Mouse (Mus musculus): Measurements from ENCODE around the gene Krtap10-4.

The Krtap10-4 gene

DNA sequence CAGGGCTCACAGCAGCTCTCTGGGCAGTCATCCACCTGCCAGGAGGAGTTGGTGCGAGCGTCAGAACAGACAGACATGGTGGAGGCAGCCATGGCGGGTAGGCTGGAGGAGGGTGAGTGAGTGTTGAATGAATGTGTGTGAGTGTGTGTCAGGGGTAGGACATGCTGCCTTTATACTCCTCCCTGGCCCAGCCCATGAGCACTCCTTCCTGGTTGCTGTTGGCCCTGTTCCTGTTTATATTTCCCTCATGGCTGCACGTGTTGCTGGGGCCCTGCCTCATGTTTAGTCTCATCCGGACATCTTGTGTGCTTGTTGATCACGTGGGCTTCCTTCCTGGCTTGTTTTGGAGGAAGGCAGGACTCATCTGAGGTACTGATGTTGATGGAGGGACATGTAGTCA is at the start of gene Krtap10-4:
Gene Krtap10-4, minus strand, starts transcription at position 145 of the 400 bp plus-strand sequence.
- DNase-seq = peak; percentile 42

DNA sequence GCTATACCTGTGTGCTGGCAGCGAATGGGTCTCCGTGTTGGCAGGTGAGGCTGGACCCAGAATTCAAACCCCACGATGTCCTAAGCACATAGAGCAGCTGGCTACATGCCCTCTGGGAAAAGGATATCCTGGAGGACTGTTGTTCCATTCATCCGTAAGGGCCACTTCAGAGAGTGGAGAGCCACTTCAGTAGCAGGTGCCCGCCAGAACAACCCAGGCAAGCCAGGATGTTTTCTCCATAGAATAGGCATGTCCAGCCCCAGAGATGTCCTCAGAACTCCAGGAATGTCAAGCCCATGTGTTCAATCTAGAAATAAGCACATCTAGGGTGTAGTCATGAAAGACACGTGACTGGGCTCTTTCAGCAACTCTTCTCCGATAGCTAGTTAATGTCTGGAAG is 42.8 kb upstream of the Krtap10-4 start:
- DNase-seq = peak; percentile 23

DNA sequence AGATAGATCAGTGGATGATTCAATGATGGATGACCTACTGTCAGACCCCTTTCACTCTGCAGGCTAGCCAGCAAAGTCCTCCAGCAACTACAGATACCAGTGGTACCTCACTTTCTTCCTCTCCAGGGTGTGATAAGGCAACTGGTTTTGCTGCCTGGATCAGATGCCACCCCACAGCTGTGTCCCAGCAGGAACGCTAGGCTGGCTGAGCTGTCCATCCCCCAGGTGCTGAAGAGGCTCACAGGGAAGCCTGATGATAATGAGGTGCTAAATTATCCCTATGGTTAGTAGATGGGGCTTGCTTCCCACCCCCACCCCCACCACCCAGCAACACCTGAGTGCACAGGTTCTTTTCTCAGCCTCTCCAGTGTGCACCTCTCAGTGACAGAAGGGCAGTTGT is 40.7 kb upstream of the Krtap10-4 start:
- no peak for DNase-seq

DNA sequence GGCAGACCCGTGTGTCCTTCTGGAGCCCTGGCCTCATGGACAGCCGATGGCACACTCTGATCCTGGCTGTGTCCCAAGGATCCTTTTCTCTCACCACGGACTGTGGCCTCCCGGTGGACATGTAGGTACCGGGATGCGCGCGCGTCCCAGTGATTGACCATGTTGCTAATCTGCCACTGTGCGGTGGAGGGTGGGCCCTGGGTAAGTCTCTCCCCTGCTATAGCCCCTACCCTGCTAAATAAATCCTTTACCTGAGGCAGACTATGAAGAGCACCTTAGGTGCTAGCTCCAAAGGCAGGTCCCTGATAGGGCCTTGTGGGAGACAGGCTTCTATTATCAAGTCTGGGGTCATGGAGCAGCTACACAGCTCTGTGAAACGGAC is 37.9 kb upstream of the Krtap10-4 start:
- no peak for DNase-seq

DNA sequence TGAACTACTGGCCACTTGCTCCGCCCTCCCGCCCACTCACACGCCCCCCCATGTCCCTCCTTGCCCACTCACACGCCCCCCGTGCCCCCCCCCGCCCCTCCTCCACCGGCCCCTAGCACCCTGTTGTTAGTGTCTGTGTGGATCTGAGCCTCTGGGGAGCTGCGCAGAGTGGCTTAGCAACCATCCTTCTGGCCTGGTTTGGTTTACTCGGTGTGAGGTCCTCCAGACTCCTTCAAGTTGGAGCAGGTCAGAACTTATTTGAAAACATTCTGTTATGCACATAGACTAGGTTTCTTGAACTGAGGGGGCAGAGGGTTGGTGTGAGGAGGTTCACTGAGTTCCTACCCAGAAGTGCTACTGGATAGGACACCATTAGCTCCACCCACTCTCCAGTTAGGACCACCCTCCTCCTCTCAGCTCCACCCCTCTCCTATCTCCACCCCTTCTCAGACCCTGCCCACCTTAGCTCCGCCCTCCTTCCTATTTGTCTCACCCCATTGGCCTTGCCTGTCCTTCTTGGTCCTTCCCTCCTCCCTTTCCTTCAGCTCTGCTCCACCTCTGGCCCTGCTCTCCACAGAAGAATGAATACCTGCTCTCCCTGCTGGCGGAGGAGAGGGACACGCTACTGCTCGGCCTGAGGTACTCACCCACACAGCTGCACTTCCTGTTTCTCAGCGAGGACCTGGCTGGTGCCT is 37.3 kb upstream of the Krtap10-4 start:
- DNase-seq = peak; percentile 64

DNA sequence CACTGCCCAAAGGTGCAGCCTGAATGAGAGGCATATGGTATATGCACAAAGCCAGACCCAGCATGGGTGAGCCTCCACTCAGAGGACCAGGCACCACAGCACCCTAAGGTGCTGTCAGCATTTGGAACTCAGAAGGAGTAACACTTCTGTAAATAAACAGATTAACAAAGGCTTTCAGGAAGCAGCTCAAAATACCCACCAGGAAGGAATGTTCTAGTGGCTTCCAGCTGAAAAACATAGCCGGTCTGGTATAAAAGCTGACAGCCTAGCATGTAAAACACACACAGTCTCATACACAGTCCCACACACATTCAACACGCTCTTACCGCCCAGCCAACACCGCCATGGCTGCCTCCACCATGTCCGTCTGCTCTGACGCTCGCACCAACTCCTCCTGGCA is 34.8 kb upstream of the Krtap10-4 start, which contains the start of gene Gm3285:
Gene Gm3285, plus strand, starts transcription at position 301 of the 400 bp plus-strand sequence.
- DNase-seq = no peak

DNA sequence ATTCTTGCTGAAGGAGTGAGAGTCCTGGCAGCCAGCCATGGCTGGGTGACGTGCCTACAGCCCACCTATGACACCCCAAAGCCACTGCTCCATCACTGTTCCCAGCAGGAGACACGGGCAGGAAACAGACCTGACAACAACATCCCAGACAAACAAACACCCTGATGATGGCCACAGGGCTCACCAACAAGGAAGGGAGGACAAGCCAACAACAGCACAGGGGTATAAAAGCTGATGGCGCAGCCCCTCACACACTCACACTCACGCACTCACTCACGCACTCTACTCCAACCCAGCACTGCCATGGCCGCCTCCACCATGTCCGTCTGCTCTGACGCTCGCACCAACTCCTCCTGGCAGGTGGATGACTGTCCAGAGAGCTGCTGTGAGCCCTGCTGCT is 25.7 kb upstream of the Krtap10-4 start, which contains the start of gene Gm10318:
Gene Gm10318, plus strand, starts transcription at position 301 of the 400 bp plus-strand sequence.
- no peak for DNase-seq

DNA sequence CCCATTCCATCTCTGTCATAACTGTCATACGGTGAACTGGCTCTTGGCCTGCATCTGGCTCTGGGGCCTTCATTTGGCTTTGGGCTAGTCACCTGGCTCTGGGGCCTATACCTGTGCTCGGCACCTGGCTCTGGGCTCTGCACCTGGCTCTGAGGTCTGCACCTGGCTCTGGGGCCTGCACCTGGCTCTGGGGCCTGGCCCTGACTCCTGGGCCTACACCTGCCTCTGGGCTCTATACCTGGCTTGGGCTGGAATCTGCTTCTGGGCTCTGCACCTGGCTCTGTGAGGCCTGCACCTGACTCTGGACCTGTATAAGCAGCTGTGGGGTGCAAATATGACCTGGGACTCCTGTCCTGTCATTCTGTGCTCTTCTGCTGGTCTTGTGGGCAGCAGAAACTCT is 20.6 kb upstream of the Krtap10-4 start:
- no peak for DNase-seq

DNA sequence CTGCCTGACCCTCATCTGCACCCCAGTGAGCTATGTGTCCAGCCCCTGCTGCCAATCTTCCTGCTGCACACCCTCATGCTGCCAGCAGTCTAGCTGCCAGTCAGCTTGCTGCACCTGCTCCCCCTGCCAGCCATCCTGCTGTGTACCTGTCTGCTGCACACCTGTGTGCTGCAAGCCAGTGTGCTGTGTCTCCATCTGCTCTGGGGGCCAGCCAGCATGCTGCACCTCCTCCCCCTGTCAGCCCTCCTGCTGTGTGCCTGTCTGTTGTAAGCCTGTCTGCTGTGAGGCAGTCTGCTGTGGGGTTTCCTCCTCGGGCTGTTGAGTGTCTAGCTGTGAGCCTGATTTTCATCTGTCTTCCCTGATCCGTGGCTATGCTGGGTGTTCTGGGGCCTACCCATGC is 20.1 kb upstream of the Krtap10-4 start:
- DNase-seq = no peak

DNA sequence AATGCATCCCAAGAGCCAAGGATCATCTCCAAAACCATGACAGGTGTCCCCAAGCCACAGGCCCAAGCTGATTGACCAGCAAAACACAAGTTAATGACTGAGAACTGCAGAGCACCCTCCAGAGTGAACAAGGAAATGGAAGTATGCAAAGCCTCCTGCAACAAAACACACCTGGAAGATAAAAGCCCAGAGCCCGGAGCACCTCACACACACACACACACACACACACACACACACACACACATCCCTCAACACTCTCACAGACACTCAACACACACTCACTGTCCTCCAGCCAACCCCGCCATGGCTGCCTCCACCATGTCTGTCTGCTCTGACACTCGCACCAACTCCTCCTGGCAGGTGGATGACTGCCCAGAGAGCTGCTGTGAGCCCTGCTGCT is 19.6 kb upstream of the Krtap10-4 start, which contains the start of gene Gm36176:
Gene Gm36176, plus strand, starts transcription at position 301 of the 400 bp plus-strand sequence.
- DNase-seq = no peak

DNA sequence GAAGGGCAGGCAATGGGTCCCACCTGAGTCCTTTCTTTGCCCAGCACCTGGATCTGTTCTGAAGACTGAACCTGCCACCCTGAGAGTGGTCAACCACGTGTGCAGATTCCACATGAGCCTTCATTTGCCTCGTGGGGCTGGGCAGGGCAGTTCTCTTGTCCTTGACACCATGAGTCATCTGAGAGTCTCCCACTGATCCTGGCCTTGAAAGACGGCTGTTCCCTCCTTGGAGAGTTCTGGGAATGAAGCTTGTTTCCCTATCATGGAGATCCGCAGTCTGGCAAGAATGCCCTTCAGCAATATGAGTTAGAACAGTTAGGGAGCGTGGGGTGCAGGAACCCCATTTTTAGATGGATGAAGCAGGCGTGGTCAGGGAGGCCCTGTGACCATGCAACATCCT is 12.1 kb upstream of the Krtap10-4 start:
- DNase-seq = no peak

DNA sequence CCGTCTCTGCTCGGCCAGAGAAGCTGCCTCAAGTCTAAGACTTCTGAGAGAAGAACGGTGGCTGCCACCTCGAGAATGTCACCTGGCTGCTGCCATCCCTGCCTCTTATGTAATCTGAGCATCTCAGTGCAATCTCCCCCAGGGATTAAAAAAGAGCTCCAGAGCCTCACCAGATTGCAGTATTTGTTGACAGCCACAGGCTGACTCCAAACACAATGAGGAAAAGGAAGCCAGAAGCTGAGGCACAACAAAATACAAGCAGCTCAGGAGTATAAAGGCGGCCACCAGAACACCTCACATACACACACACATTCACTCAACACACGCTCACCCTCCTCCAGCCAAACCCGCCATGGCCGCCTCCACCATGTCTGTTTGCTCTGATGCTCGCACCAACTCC is 8.8 kb upstream of the Krtap10-4 start, which contains the start of gene Krtap10-10:
Gene Krtap10-10, plus strand, starts transcription at position 301 of the 400 bp plus-strand sequence.
- no peak for DNase-seq

DNA sequence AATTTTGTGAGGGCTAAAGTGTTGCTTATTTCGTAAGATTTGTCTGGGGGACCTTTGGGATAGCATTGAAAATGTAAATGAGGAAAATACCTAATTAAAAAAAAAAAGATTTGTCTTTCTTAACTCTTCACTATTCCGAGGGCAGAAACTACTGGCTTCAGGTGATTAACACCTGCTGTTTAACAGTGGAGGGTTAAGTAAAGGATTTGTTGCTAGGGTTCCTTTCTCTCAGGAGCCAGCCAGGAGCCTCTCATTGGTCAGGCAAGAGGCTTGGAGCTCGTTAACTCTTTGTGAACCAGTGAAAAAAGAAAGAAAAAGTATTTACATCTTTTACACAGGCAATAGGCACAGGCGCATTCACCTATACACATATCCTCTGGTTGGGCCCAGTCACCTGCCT is 7.7 kb downstream of the Krtap10-4 start:
- DNase-seq = no peak

DNA sequence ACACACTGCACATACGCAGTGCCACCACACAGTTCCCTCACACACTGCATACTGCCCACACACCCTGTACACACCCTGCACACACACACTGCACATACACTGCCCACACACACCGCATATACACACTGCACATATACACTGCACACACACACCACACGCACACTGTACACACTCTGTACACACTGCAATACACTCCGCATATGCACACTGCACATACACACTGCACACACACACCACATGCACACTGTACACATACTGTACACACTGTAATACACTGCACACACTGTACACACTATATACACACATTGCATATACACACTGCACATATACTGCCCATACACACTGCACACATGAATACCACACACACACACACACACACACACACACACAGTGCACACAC is 8.4 kb downstream of the Krtap10-4 start:
- no peak for DNase-seq

DNA sequence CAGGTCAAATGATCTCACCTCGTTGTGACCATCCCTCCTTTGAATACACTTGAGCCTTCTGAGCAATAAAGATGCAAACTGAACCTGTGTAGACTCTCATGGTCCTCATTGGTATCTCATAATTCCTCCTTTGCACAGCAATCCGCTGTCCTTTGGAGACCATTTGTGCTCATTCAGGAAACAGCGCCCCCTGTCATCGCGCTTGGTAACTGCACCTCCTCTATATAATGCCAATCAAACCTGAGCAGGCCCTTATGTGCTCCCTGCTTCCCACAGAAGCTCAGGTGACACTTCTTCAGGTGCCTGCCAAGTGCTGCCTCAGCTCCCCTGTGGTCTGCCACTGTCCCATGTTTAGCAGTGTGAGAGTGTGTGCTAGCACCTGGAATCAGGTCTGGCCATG is 11.4 kb downstream of the Krtap10-4 start:
- DNase-seq = peak; percentile 39

DNA sequence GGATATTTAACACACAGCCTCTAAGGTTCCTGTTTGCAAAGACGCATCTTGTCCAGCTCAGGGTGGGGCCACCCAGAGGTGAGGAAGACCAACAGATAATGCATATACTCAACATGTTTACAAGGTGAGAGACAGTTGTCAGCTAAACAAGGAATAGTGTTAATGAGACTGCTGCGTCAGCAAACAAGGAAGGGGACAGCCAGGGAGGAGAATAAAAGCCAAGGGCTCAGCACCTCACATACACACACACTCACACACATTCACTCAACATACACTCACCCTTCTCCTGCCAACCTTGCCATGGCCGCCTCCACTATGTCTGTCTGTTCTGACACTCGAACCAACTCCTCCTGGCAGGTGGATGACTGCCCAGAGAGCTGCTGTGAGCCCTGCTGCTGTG is 12.5 kb downstream of the Krtap10-4 start, which contains the start of gene Gm2696:
Gene Gm2696, plus strand, starts transcription at position 301 of the 400 bp plus-strand sequence.
- DNase-seq = no peak

DNA sequence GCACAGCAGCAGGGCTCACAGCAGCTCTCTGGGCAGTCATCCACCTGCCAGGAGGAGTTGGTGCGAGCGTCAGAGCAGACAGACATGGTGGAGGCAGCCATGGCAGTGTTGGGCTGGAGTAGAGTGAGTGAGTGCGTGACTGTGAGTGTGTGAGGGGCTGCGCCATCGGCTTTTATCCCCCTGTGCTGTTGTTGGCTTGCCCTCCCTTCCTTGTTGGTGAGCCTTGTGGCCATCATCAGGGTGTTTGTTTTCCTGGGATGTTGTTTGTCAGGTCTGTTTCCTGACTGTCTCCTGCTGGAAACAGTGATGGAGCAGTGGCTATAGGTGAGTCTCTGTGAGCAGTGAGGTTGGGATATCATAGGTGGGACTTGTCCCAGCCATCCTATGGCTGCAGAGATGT is 15.2 kb downstream of the Krtap10-4 start, which contains the start of gene Gm9507:
Gene Gm9507, minus strand, starts transcription at position 101 of the 400 bp plus-strand sequence.
- DNase-seq = no peak

DNA sequence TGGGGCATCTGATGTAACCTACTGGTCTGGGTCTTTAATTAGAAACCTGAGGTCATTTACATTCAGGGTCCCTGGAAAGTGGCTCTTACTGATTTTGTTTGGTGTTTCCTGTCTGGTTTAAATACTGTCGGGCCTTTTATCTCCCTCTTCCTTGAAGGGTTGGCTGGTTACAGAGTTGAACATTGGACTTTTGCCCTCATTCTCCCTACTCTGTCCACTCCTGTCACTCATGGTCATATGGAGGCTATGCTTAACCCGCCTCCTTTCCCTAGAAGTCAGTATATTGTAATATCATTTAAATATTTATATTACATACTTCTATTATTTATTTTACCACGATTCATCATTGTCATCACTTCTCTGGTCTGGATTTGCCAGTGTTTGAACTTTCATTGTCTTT is 22.8 kb downstream of the Krtap10-4 start:
- DNase-seq = no peak

DNA sequence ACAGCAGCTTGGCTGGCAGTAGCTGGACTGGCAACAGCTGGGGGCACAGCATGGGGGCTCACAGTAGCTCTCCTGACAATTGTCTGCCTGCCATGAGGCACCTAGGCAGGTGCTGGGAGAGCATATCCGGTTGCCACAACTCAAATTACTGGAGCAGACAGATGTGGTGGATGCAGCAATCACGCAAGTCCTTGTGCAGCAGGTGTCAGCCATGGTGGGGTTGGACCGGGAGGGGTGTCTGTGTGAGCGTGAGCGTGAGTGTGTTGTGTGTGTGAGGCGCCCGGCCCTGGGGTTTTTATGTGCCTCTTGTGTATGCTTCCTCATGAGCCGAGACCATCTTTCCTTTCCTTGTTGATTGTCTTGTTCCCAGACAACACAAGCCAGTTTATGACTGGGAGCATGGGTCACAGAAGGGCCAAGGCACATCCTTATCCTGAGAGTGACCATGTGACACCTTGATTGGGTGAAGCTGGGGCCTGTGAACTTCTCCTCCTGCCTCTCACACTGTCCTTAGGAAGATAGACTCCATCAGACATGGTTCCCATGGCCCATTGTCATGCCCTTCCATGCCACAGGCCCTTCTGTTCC is 27.9 kb downstream of the Krtap10-4 start, which contains the start of gene Gm19668:
Gene Gm19668, minus strand, starts transcription at position 213 of the 588 bp plus-strand sequence.
- DNase-seq = no peak

DNA sequence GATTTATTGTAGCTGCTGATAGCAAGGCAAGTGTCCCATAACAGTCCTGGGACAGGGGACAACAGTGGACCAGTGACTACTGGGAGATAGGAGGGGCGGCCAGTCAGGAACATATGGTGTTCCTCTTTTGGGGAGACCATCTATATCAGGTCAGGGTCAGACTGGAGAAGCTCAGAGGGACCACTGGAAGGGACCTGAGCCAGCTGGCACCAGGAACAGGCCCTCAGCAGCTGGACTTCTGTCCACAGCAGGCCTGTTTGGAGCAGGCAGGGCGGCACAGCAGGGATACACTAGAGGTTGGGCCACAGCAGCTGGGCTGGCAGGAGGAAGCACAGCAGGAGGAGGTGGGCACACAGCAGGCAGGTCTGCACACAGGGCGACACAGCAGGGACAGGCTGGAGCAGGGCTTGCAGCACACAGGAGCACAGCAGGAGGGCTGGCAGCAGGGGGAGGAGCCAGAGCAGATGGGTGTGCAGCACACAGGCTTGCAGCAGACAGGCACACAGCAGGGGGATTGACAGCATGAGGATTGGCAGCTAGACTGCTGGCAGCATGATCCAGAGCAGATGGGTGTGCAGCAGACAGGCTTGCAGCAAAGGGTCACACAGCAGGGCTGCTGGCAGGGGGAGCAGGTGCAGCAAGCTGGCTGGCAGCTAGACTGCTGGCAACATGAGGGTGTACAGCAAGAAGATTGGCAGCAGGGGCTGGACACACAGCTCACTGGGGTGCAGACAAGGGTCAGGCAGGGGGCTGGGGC is 28.6 kb downstream of the Krtap10-4 start:
- DNase-seq = peak; percentile 20

DNA sequence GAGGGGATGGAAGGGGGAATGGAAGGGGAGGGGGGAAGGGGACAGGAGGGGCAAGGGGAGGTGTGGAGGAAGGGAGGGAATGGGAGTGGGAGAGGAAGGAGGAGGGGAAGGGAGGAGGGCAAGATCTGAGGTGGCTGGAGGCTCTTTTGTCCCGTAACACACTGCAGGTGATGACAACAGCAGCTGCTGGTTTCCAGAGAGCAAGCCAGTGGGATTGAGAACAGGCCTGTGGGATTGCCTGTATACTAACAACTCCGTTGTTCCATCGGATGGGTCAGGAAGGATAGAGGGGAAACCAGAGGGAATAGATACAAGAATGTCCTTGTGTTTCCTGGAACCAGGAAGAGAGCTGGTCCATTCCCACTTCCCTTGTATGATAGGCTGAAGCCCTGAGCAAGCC is 29.2 kb downstream of the Krtap10-4 start:
- no peak for DNase-seq

DNA sequence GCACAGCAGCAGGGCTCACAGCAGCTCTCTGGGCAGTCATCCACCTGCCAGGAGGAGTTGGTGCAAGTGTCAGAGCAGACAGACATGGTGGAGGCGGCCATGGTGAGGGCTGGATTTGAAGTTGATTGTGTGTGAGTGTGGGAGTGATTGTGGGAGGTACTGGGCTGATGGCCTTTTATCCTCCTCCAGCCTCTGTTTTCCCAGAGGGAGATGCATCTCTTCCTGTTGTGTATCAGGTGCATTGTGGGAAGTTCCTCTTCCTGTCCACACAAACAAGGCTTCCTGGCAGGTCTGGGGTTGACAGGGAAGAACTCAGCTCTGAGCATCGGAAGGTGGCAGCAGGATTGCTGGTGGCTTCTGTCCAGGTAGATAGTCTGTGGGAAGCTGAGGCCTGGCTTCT is 31.9 kb downstream of the Krtap10-4 start, which contains the start of gene Gm9639:
Gene Gm9639, minus strand, starts transcription at position 101 of the 400 bp plus-strand sequence.
- DNase-seq = no peak

DNA sequence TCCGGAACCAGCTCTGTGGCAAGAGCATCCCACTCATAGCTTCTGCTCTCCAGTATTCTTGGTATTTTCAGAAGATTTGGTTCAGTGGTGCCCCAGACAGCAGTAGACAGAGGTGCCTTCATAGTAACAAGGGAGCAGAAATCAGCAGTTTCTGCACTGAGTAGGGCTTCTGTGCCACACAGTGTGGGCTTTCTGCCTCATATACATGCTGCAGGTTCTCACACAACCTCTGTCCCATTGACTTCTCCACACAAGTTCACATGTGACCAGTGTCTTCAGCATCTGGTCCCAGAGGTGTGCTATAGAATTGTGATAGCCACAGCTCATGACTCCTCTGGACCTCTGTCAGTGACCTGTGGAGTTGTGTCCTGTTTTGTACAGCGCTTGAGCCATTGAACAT is 38.3 kb downstream of the Krtap10-4 start:
- DNase-seq = no peak

Data from lung, postnatal 10 days (tissue).